16 mouse cellular contexts compared by ENCODE assay signal in the genomic region with DNA sequence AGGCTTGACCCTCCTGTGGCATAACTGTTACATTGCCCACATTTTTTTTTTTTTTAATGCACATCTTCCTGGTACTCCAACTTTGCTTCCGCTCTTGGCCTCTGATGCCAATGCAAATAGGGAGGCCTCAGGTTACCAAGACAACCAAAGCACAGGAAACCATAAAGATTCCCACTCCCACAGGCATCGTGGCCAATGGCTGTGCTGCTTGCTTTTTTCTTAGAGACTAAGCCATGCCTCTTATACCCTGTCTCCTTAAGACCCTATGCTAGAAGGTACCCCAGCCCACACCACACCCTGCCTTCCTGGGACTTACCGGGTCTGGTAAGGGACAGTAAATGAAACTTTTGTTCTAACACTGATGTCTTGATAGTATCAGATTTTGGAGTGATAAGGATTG. TPM values are rescaled to one million over a fixed set of nuclear protein-coding genes. Genes with fewer than 3 reads are reported as not detected.
"Had no signal": no experiment of that assay in that cellular context is flagged by ENCODE, and none has a peak within 500 bp of the region (broad histone marks: within the 10 kb centered on the region; RNA-seq: fewer than 3 reads in every experiment).

No protein-coding gene starts in this region.

- H3K27ac ChIP-seq: layer of hippocampus, adult 2 months; limb, embryonic 12.5 days; liver, embryonic 14.5 days; neural tube, embryonic 12.5 days; stomach, embryonic 15.5 days had no signal

- ATAC-seq: lung, postnatal 0 days had no signal

- H3K36me3 ChIP-seq: limb, embryonic 12.5 days; neural tube, embryonic 12.5 days; stomach, embryonic 15.5 days had no signal

- H3K9ac ChIP-seq: limb, embryonic 12.5 days; liver, embryonic 14.5 days; neural tube, embryonic 12.5 days; stomach, embryonic 15.5 days had no signal

- H3K4me3 ChIP-seq: layer of hippocampus, adult 2 months; limb, embryonic 12.5 days; neural tube, embryonic 12.5 days; stomach, embryonic 15.5 days had no signal

- H3K4me1 ChIP-seq: neural tube, embryonic 12.5 days; stomach, embryonic 15.5 days had no signal

- H3K9me3 ChIP-seq: limb, embryonic 12.5 days; neural tube, embryonic 12.5 days; stomach, embryonic 15.5 days had no signal

- H3K4me2 ChIP-seq: limb, embryonic 12.5 days; neural tube, embryonic 12.5 days; stomach, embryonic 15.5 days had no signal

- H3K27me3 ChIP-seq: limb, embryonic 12.5 days; neural tube, embryonic 12.5 days; stomach, embryonic 15.5 days had no signal

- DNase-seq: kidney, postnatal 10 days; kidney, postnatal 4 days; lung, adult 2 months; lung, postnatal 36 days; midbrain, embryonic 14.5 days had no signal

RNA-seq across cellular contexts. Expression of a gene that starts 9.2 kb away (rescaled TPM):
- total RNA-seq: layer of hippocampus, adult 2 months; layer of hippocampus, postnatal 10 days; left cerebral cortex, postnatal 36 days; liver, adult 2 months; megakaryocyte progenitor cell, adult 5-6 weeks; neutrophil, adult 5-6 weeks had no signal
- polyA plus RNA-seq: liver, adult 2 months; liver, embryonic 14.5 days had no signal
